Mouse (Mus musculus) Muller cell, postnatal 12 days (primary cell): ENCODE data around the gene Xpnpep2.
A peak's percentile ranks its signal among the peaks of the same experiment; 100 is the strongest.

Source experiments
- DNase-seq: peaks from one replicate; pipeline ENCODE4 v3.0.0-alpha.2; 2015; ENCODE audit errors: inconsistent ontology term

Gene Xpnpep2

DNA sequence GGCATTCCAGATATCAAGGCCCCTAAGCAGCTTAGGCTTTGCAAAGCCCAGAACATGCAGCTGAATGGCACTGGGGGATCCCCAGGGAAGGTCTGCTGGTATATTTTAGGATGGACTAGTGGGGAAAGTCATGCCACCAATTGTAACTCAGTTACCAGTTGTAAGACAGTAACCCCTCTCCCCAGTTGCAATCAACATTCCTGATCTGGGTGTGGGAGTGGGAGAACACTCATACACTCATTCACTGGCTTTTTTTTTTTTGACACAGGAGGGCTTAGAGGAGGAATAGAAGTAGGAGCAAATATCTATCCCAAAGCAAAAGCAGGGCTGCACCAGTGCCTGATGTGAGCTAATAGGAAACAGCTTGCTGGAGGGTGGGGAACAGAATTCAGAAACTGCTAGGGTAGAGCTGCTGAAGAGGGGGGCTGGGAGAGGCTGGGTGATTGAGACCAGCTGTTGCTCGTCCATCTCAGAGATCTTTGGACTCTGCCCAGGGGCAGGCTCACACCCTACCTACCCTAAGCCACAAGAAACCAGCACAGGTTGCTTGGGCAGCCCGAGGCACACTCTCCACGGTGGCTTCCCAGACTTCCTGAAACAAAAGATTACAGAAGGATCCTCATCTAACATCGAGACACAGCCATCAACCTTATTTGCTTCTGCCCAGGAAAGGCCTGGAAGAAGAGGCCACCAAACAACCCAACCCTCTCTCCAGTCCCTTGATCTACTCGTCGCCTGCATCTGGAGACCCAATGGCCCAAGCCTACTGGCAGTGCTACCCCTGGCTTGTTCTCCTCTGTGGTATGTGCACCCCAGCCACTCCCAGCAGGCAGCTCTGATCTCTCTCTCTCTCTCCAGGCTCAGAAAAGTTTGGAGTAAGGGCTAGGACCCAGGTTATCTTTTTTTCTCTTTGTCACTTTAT lies at the start of gene Xpnpep2:
Gene Xpnpep2, plus strand, starts transcription at position 332 of the 922 bp plus-strand sequence.
- no peak for DNase-seq

- DNase-seq, result no peak
These were observed 46.0 kb upstream of the Xpnpep2 start for GRCm38 (mm10) chrX:48062481-48062880.

- no peak for DNase-seq
These were observed 44.2 kb upstream of the Xpnpep2 start for GRCm38 (mm10) chrX:48064166-48064853.

- DNase-seq, result no peak
These were observed 41.6 kb upstream of the Xpnpep2 start for GRCm38 (mm10) chrX:48066891-48067290.

- DNase-seq, result no peak
These were observed 36.6 kb upstream of the Xpnpep2 start for GRCm38 (mm10) chrX:48071961-48072360.

GRCm38 (mm10) chrX:48072401-48072800 lies 36.1 kb upstream of the Xpnpep2 start:
- no peak for DNase-seq

DNA sequence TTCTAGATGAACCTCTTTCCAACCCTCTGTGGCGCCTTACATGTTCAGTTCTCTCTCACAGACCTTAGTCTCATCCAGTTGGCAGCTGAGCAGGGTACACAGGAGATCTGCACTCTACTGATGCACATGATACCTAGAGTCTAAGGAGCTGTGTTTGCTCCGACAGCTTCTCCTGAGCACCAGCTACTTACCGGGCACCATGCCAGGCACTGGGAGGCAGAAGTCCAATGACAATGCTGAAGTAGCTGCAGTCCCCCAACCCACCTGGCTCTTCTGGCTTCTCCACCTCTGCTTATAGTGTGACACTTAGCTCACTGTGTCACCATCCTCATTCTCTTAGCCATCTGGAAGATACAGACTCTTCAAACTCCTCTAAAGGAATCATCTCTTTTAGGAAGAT lies 33.8 kb upstream of the Xpnpep2 start:
- no peak for DNase-seq

DNA sequence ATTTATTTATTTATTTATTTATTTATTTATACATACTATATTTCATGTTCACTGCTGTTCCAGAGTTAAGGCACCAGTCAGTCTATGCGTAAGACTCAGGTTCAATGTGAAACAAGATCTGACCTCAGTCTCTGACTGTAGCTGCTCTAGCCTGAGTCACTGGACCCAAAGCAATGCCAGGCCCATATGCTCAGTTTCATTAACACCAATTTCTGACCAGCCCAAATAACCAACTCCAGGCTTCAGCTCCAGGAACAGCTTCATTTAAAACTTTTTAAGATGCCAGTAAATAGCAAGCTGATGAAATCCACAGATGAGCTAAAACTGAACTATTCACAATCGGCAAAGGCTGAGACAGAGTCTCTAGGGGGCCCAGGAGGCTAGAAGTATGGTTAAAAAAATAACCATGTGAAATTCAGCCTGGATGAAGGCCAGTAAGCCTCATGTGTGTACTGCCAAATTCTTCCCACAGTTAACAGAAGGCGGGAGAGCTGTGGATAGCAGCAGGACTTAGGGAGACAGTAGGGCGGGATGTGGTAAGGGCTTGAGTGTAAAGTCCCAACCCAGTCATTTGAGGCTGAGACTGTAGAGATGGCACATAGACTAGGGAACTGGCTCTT lies 31.6 kb upstream of the Xpnpep2 start:
- no peak for DNase-seq

GRCm38 (mm10) chrX:48082364-48082763 lies 26.2 kb upstream of the Xpnpep2 start:
- DNase-seq, result peak; percentile 17

- no peak for DNase-seq
These were observed 16.4 kb upstream of the Xpnpep2 start for GRCm38 (mm10) chrX:48092129-48092528.

- DNase-seq, result no peak
These were observed 15.0 kb upstream of the Xpnpep2 start for GRCm38 (mm10) chrX:48093555-48093954.

GRCm38 (mm10) chrX:48094658-48095057 lies 13.9 kb upstream of the Xpnpep2 start:
- no peak for DNase-seq

- DNase-seq, result no peak
These were observed 11.9 kb upstream of the Xpnpep2 start for GRCm38 (mm10) chrX:48096580-48096979.

GRCm38 (mm10) chrX:48098470-48099129 lies 9.9 kb upstream of the Xpnpep2 start:
- DNase-seq, result no peak

- DNase-seq, result no peak
These were observed 8.7 kb upstream of the Xpnpep2 start for GRCm38 (mm10) chrX:48099871-48100270.

DNA sequence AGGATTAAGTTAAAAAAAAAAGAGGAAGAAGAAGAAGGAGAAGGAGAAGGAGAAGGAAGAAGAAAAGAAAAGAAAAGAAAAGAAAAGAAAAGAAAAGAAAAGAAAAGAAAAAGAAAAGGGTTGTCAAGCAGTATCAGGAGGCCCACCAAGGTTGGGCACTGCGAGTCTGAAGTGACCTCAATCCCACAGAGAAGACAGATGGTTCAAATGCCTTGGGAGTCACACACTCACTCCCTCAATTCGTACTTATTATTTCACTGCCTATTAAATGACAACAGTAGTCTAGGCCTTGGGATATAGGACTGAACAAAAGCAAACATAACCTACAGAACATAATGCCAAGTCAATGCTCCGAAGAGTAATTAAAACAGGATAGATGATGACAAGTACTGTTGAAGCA lies 5.3 kb upstream of the Xpnpep2 start:
- no peak for DNase-seq

- DNase-seq, result no peak
These were observed 3.6 kb upstream of the Xpnpep2 start for GRCm38 (mm10) chrX:48104736-48105441.

GRCm38 (mm10) chrX:48106226-48106625 lies 2.3 kb upstream of the Xpnpep2 start:
- no peak for DNase-seq

GRCm38 (mm10) chrX:48109316-48109655 lies 761 bp downstream of the Xpnpep2 start:
- no peak for DNase-seq

GRCm38 (mm10) chrX:48119294-48119693 lies 10.8 kb downstream of the Xpnpep2 start:
- DNase-seq, result no peak
